Mouse (Mus musculus) testis, adult 2 months (tissue): ENCODE results near the gene Ids.
"Not testable (repeated sequence)": the region's sequence is repeated elsewhere in the genome, so short reads cannot be mapped to it uniquely, and the experiment has no call there.

Source experiments
- CTCF ChIP-seq: fragments of 200-500 bp; IDR thresholded peaks from 2 replicates; pipeline ENCODE4 v1.5.1; 2012; ENCODE audit warnings: low read depth, mild to moderate bottlenecking, inconsistent platforms, low read length, moderate library complexity; ENCODE audit not compliant: control insufficient read depth, insufficient read depth, insufficient replicate concordance
- POLR2A ChIP-seq: fragments of 200-500 bp; IDR thresholded peaks from 2 replicates; pipeline ENCODE4 v1.6.1; 2012; ENCODE audit warnings: low read depth, mild to moderate bottlenecking, inconsistent platforms, low read length, moderate library complexity; ENCODE audit not compliant: control insufficient read depth

- not testable (repeated sequence) for TF ChIP-seq CTCF, POLR2A
These were observed 9.7 kb upstream of the Ids start for GRCm38 (mm10) chrX:70374469-70375110.
